Mouse (Mus musculus) forebrain, postnatal 0 days (tissue): ENCODE data around the gene Gid8. TPM values are rescaled to one million over a fixed set of nuclear protein-coding genes. Genes with fewer than 3 reads are reported as not detected.
A peak's percentile ranks its signal among the peaks of the same experiment; 100 is the strongest.

Experiments
- ATAC-seq: fragments of 200-750 bp; cut with Nextera tagmentation; 2 replicates; pipeline ENCODE4 v1.8.0; 2017; ENCODE audit warnings: mild to moderate bottlenecking, moderate library complexity
- DNase-seq: peaks from one replicate; pipeline ENCODE4 v3.0.0-alpha.2; 2015
- H3K27ac ChIP-seq: fragments of 300-500 bp; sonication (generic); 2 replicates; pipeline ENCODE4 v1.5.1; 2014; ENCODE audit warnings: low read depth, mild to moderate bottlenecking, antibody characterized with exemption, low read length, moderate library complexity, mixed read lengths
- H3K27me3 ChIP-seq: fragments of 300-500 bp; sonication (generic); 2 replicates; pipeline ENCODE4 v1.6.1; 2014; ENCODE audit warnings: mild to moderate bottlenecking, low read length, mixed read lengths; ENCODE audit not compliant: insufficient read depth
- H3K36me3 ChIP-seq: fragments of 300-500 bp; sonication (generic); 2 replicates; pipeline ENCODE4 v1.6.1; 2014; ENCODE audit warnings: mild to moderate bottlenecking, moderate library complexity; ENCODE audit not compliant: insufficient read depth
- H3K4me1 ChIP-seq: fragments of 300-500 bp; sonication (generic); 2 replicates; pipeline ENCODE4 v1.6.1; 2014; ENCODE audit warnings: antibody characterized with exemption; ENCODE audit not compliant: insufficient read depth
- H3K4me2 ChIP-seq: fragments of 300-500 bp; sonication (generic); 2 replicates; pipeline ENCODE4 v1.6.1; 2014; ENCODE audit warnings: low read depth, mild to moderate bottlenecking, moderate library complexity
- H3K4me3 ChIP-seq: fragments of 300-500 bp; sonication (generic); 2 replicates; pipeline ENCODE4 v1.5.1; 2014; ENCODE audit warnings: low read depth, low read length, mixed read lengths
- H3K9ac ChIP-seq: fragments of 300-500 bp; sonication (generic); 2 replicates; pipeline ENCODE4 v1.6.1; 2014; ENCODE audit warnings: mild to moderate bottlenecking
- H3K9me3 ChIP-seq: fragments of 300-500 bp; sonication (generic); 2 replicates; pipeline ENCODE4 v1.6.1; 2016; ENCODE audit warnings: low read length
- CTCF ChIP-seq: sonication (generic); IDR thresholded peaks from 2 replicates; pipeline ENCODE4 v1.5.1; 2016; ENCODE audit warnings: antibody characterized with exemption, control low read depth, low read depth
- WGBS: fragments of 180-500 bp; shearing (Covaris S2); extraction: QIAGEN DNeasy Blood & Tissue Kit; methylation state at CpG from one replicate; pipeline ENCODE4 v1.1.7; 2014; 5-methylcytosine and 5-hydroxymethylcytosine counted together
- polyA plus RNA-seq: library from polyadenylated mRNA; unstranded; fragments of >200 nt; fragmentation: Nextera tagmentation; extraction: Ambion mirVana; gene quantifications from 2 replicates; pipeline ENCODE4 v1.2.1, GENCODE M21; 2015
- total RNA-seq: library from RNA; depleted of rRNA; stranded (reverse); fragments of >200 nt; gene quantifications from 2 replicates; pipeline ENCODE4 v1.2.3, GENCODE M21; 2014

Gene Gid8
- total and polyA plus RNA-seq, 2 experiments from 2014 or later: 50.6 to 69.9 TPM

- peak; percentile 32; the same call in 1 of the 2 replicates for TF ChIP-seq CTCF
- ATAC-seq: peak; percentile 98
- no peaks in the 10 kb centered on the region for H3K9me3 ChIP-seq
- no peaks in the 10 kb centered on the region for H3K27me3 ChIP-seq
- peak; percentile 96 for DNase-seq
- WGBS: 3% methylated on average over 64 of the region's 66 CpGs
- H3K4me1 ChIP-seq: peaks cover 22% of the 10 kb centered on the region
- H3K4me2 ChIP-seq: peak overlapping the region; percentile 84
- no peaks in the 10 kb centered on the region for H3K36me3 ChIP-seq
- peak overlapping the region; percentile 98 for H3K9ac ChIP-seq
- H3K27ac ChIP-seq: peak overlapping the region; percentile 99
- H3K4me3 ChIP-seq: peak overlapping the region; percentile 72
Observed at GRCm38 (mm10) chr2:180701767-180702621, 7.9 kb upstream of the Gid8 start.

GRCm38 (mm10) chr2:180702701-180703149 lies 7.2 kb upstream of the Gid8 start:
- no peak for TF ChIP-seq CTCF
- 33% methylated on average over 4 of the region's 4 CpGs for WGBS
- peak overlapping the region; percentile 72 for H3K4me3 ChIP-seq
- no peaks in the 10 kb centered on the region for H3K27me3 ChIP-seq
- peak overlapping the region; percentile 98; the same call in 1 of the 2 replicates for H3K9ac ChIP-seq
- no peaks in the 10 kb centered on the region for H3K9me3 ChIP-seq
- peaks cover 22% of the 10 kb centered on the region for H3K4me1 ChIP-seq
- no peaks in the 10 kb centered on the region for H3K36me3 ChIP-seq
- ATAC-seq (no peak), DNase-seq (no peak)
- H3K27ac ChIP-seq: peak overlapping the region; percentile 99
- H3K4me2 ChIP-seq: peak overlapping the region; percentile 84

DNA sequence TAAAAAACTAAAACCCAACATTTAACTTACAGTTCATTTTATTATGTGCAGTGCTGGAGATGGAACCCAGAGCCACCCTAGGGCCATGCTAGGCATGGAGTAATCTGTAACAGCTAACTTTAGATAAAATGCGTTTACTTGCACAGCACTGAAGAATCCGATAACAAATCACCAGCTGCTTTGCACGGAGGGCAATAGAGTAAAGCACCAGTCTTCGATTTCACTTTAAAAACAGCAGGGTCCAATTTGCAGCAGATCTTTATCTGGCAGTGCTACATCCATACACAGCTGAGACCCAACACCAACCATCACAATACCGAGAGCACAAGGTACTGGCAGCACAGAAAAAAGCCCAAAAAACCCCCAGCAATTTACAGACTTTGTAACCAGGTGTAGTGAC lies 6.7 kb upstream of the Gid8 start:
- Histone ChIP-seq H3K4me1 (peaks cover 23% of the 10 kb centered on the region), H3K27ac (peak overlapping the region; percentile 29; the same call in 1 of the 2 replicates), H3K9me3 (no peaks in the 10 kb centered on the region), H3K36me3 (no peaks in the 10 kb centered on the region), H3K9ac (0 out of 2 replicates have a peak overlapping the region, but pooled peaks have one; percentile 98), H3K27me3 (no peaks in the 10 kb centered on the region), H3K4me3 (no peak overlapping the region), H3K4me2 (no peak overlapping the region)
- 88% methylated on average over 5 of the region's 5 CpGs for WGBS
- no peak for TF ChIP-seq CTCF
- ATAC-seq (no peak), DNase-seq (no peak)

GRCm38 (mm10) chr2:180703645-180704359 lies 6.1 kb upstream of the Gid8 start:
- H3K9ac ChIP-seq: no peak overlapping the region
- H3K4me3 ChIP-seq: no peak overlapping the region
- TF ChIP-seq CTCF: no peak
- no peak overlapping the region for H3K27ac ChIP-seq
- no peaks in the 10 kb centered on the region for H3K9me3 ChIP-seq
- no peak overlapping the region for H3K4me2 ChIP-seq
- 81% methylated on average over 3 of the region's 3 CpGs for WGBS
- no peaks in the 10 kb centered on the region for H3K36me3 ChIP-seq
- no peak for ATAC-seq
- no peaks in the 10 kb centered on the region for H3K27me3 ChIP-seq
- no peak for DNase-seq
- H3K4me1 ChIP-seq: peaks cover 29% of the 10 kb centered on the region

DNA sequence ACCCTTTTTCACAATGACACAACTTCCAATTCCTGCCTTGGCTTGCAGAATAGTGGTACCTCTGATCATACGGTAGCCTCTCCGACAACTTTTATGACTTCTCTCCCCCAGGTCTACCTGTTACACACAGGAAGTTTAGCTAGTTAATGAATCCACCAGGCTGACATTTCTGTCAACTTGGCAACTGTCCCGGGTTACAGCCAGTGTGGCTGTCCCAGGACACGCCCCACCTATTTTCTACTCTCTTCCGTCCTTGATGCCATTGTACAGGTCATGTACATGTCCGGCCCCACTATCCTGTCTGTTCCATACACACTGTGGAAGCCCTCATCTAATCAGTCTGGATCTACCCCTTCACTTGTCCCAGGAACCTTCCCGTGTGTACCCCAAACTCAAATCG lies 5.3 kb upstream of the Gid8 start:
- Histone ChIP-seq H3K9ac (no peak overlapping the region), H3K4me2 (no peak overlapping the region), H3K27ac (no peak overlapping the region), H3K27me3 (no peaks in the 10 kb centered on the region), H3K9me3 (no peaks in the 10 kb centered on the region), H3K36me3 (no peaks in the 10 kb centered on the region), H3K4me1 (peaks cover 30% of the 10 kb centered on the region), H3K4me3 (no peak overlapping the region)
- TF ChIP-seq CTCF: no peak
- 82% methylated on average over 8 of the region's 8 CpGs for WGBS
- no peak for ATAC-seq
- DNase-seq: no peak

GRCm38 (mm10) chr2:180705066-180705465 lies 4.9 kb upstream of the Gid8 start:
- no peak for TF ChIP-seq CTCF
- H3K9ac ChIP-seq: no peak overlapping the region
- DNase-seq: no peak
- no peak for ATAC-seq
- no peaks in the 10 kb centered on the region for H3K27me3 ChIP-seq
- H3K27ac ChIP-seq: no peak overlapping the region
- H3K4me3 ChIP-seq: no peak overlapping the region
- H3K9me3 ChIP-seq: no peaks in the 10 kb centered on the region
- WGBS: 90% methylated on average over 3 of the region's 3 CpGs
- H3K4me2 ChIP-seq: no peak overlapping the region
- peaks cover 28% of the 10 kb centered on the region for H3K4me1 ChIP-seq
- H3K36me3 ChIP-seq: no peaks in the 10 kb centered on the region

- H3K27me3 ChIP-seq: no peaks in the 10 kb centered on the region
- H3K27ac ChIP-seq: no peak overlapping the region
- H3K4me3 ChIP-seq: no peak overlapping the region
- peaks cover 21% of the 10 kb centered on the region for H3K4me1 ChIP-seq
- 91% methylated on average over 5 of the region's 5 CpGs for WGBS
- no peak for DNase-seq
- H3K36me3 ChIP-seq: no peaks in the 10 kb centered on the region
- no peak for TF ChIP-seq CTCF
- ATAC-seq: no peak
- H3K9ac ChIP-seq: no peak overlapping the region
- no peaks in the 10 kb centered on the region for H3K9me3 ChIP-seq
- H3K4me2 ChIP-seq: no peak overlapping the region
Observed at GRCm38 (mm10) chr2:180705975-180706374, 3.9 kb upstream of the Gid8 start.
